Mouse (Mus musculus) bone marrow, adult 2 months (tissue): Measurements from ENCODE around the gene B3galt2. TPM values are rescaled to one million over a fixed set of nuclear protein-coding genes. Genes with fewer than 3 reads are reported as not detected.
"Not testable (repeated sequence)": the region's sequence is repeated elsewhere in the genome, so short reads cannot be mapped to it uniquely, and the experiment has no call there.

Source experiments
- H3K27ac ChIP-seq: fragments of 200-500 bp; 2 replicates; pipeline ENCODE4 v1.5.1; 2012; ENCODE audit warnings: low read depth, mild to moderate bottlenecking, control low read depth, inconsistent platforms, low read length; ENCODE audit not compliant: control insufficient read depth, poor library complexity, insufficient read depth
- H3K4me1 ChIP-seq: fragments of 200-500 bp; 2 replicates; pipeline ENCODE4 v1.6.1; 2011; ENCODE audit warnings: low read length; ENCODE audit not compliant: control insufficient read depth, insufficient read depth
- H3K4me3 ChIP-seq: fragments of 200-500 bp; replicated peaks from 2 replicates; pipeline ENCODE3; 2011; ENCODE audit warnings: mild to moderate bottlenecking, low read depth, low read length, control low read depth; ENCODE audit not compliant: control insufficient read depth
- CTCF ChIP-seq: fragments of 200-500 bp; IDR thresholded peaks from 2 replicates; pipeline ENCODE4 v1.5.1; 2011; ENCODE audit warnings: low read length, control low read depth; ENCODE audit not compliant: control insufficient read depth, insufficient read depth
- POLR2A ChIP-seq: fragments of 200-500 bp; IDR thresholded peaks from 2 replicates; pipeline ENCODE4 v1.6.1; 2011; ENCODE audit warnings: low read depth, mild to moderate bottlenecking, control low read depth, low read length, borderline replicate concordance; ENCODE audit not compliant: control insufficient read depth
- WGBS: fragments of 180-500 bp; shearing (Covaris S2); methylation state at CpG from one replicate; pipeline ENCODE4 v1.1.7; 2018; 5-methylcytosine and 5-hydroxymethylcytosine counted together
- polyA plus RNA-seq: library from polyadenylated mRNA; stranded (reverse); fragments of >200 nt; gene quantifications from 2 replicates; pipeline ENCODE4 v1.2.4, GENCODE M21; 2011; ENCODE audit warnings: low replicate concordance; ENCODE audit not compliant: missing spikeins, insufficient read depth, insufficient read length

The B3galt2 gene
- polyA plus RNA-seq, 1 experiment = not detected

GRCm38 (mm10) chr1:143632854-143633587 lies 7.4 kb upstream of the B3galt2 start:
- H3K27ac ChIP-seq = no peak overlapping the region
- H3K4me3 ChIP-seq = no peak overlapping the region
- no peaks in the 10 kb centered on the region for H3K4me1 ChIP-seq
- 71% methylated on average over 2 of the region's 2 CpGs for WGBS
- no peak for TF ChIP-seq CTCF
- no peak for TF ChIP-seq POLR2A

GRCm38 (mm10) chr1:143644221-143644620 lies 3.8 kb downstream of the B3galt2 start:
- WGBS = 99% methylated on average over 2 of the region's 2 CpGs
- Histone ChIP-seq H3K4me3 (no peak overlapping the region), H3K27ac (no peak overlapping the region), H3K4me1 (no peaks in the 10 kb centered on the region)
- no peak for TF ChIP-seq CTCF
- TF ChIP-seq POLR2A = no peak

- WGBS = 70% methylated on average over 4 of the region's 4 CpGs
- no peaks in the 10 kb centered on the region for H3K4me1 ChIP-seq
- H3K4me3 ChIP-seq = no peak overlapping the region
- H3K27ac ChIP-seq = no peak overlapping the region
- TF ChIP-seq CTCF = no peak
- no peak for TF ChIP-seq POLR2A
Observed at GRCm38 (mm10) chr1:143645386-143645785, 4.9 kb downstream of the B3galt2 start.

- Histone ChIP-seq H3K4me1 (no peaks in the 10 kb centered on the region), H3K4me3 (no peak overlapping the region), H3K27ac (no peak overlapping the region)
- TF ChIP-seq POLR2A (no peak), CTCF (no peak)
- WGBS = 94% methylated on average over 4 of the region's 4 CpGs
Observed at GRCm38 (mm10) chr1:143646219-143646618, 5.8 kb downstream of the B3galt2 start.

- H3K4me3 ChIP-seq = no peak overlapping the region
- TF ChIP-seq CTCF = no peak
- no peak for TF ChIP-seq POLR2A
- 90% methylated on average over 2 of the region's 2 CpGs for WGBS
- H3K4me1 ChIP-seq = no peaks in the 10 kb centered on the region
- H3K27ac ChIP-seq = no peak overlapping the region
Observed at GRCm38 (mm10) chr1:143650317-143650716, 9.9 kb downstream of the B3galt2 start.

- WGBS = 51% methylated on average over 3 of the region's 3 CpGs
- Histone ChIP-seq H3K4me1 (no peaks in the 10 kb centered on the region), H3K4me3 (no peak overlapping the region), H3K27ac (no peak overlapping the region)
- TF ChIP-seq CTCF (no peak), POLR2A (no peak)
Observed at GRCm38 (mm10) chr1:143653646-143654045, 13.2 kb downstream of the B3galt2 start.

- TF ChIP-seq POLR2A = no peak
- TF ChIP-seq CTCF = no peak
- no peak overlapping the region for H3K27ac ChIP-seq
- no peaks in the 10 kb centered on the region for H3K4me1 ChIP-seq
- 81% methylated on average over 2 of the region's 2 CpGs for WGBS
- no peak overlapping the region for H3K4me3 ChIP-seq
Observed at GRCm38 (mm10) chr1:143663197-143663596, 22.7 kb downstream of the B3galt2 start.

GRCm38 (mm10) chr1:143664786-143665185 lies 24.3 kb downstream of the B3galt2 start:
- 81% methylated on average over 4 of the region's 4 CpGs for WGBS
- H3K4me1 ChIP-seq, H3K4me3 ChIP-seq, H3K27ac ChIP-seq: not testable (repeated sequence)

GRCm38 (mm10) chr1:143675734-143676361 lies 35.4 kb downstream of the B3galt2 start:
- no peak overlapping the region for H3K4me3 ChIP-seq
- no peak overlapping the region for H3K27ac ChIP-seq
- no peaks in the 10 kb centered on the region for H3K4me1 ChIP-seq
- TF ChIP-seq POLR2A = no peak
- TF ChIP-seq CTCF = no peak
- WGBS = 94% methylated on average over 4 of the region's 4 CpGs
